Mouse (Mus musculus): ENCODE measurements at regions not wholly inside any gene's neighbourhood (a gene's known extent, or its start where the extent isn't known, plus 50 kb on each side); places are given as distances from the start of the nearest gene placed in this dataset.

DNA sequence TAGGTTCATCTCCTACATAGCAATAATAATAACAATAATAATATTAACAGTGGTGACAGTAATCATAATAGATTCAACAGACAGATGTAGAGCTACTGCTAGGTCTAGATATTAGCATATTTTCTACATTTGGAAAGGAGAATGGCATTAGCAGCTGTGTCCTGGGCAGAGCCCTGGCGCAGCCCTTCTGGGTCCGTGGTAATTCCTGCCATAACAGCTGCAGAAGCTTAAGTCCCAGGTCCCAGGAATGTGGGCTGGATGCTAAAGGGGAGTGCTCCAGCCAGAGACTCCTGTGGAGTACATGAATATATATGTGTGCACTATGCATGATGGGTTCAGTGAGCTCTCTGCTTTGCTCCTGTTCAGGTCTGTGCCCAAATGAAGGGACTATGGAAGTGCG is 262.7 kb upstream of the Hs6st1 start:
- no peak for DNase-seq

- no peak for DNase-seq
Measured at GRCm38 (mm10) chr1:35806329-35806728, 261.9 kb upstream of the Hs6st1 start.

DNA sequence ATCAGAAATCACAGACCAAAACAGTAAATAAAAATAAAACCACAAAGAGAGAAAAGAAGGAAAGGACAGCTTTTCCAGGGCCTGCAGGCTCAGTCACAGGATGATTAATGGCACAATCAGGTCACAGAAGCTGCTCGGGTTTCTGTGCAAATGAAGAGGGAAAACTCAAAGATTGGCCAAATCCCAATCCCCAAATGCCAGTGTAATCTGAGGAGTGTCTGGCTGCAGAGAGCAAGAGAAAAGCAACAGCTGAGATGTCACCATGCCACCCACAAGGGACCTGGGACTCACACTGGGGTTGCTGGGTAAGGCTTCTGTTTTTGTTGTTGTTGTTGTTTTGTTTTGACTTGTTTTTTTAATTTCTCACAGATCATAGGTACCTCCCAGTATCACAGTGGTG is 261.5 kb upstream of the Hs6st1 start:
- DNase-seq: no peak

DNA sequence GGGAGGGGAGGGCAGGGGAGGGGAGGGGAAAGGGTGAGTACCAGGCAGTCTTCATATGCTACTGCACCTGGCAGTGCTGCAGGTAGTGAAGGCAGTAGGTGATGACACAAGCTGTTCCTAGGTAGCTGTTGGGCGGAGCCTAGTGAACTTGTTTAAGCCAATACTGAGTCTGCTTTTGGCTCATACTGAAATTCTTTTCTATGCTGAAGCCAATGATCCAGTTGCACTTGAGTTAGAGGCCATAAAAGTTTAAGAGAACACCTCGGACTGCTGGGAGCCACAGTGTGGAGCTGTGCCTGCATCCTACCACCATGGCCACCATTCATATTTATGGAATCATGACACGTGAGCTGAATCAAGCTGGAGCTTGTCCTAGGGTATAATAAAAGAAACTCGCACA is 259.3 kb upstream of the Hs6st1 start:
- DNase-seq: peak; percentile 17

DNA sequence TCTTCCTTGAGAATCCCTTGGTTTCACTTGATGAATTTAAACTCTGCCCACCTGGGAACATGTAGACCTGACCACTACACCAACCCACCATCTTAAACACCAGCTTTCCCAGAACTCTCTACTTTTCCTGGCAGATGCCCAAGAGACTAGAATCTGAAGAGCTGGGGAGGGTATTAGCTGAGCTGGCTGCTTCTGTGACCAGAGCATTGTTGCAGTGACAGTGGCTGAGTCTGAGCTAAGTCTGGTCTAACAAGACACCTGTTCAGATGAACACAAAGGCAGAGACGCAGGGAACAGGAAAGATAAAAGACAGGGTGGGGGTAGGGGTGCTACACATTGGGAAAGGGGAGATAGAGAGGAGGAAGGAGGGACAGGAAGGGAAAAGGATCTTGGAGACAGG is 258.9 kb upstream of the Hs6st1 start:
- DNase-seq: no peak

DNA sequence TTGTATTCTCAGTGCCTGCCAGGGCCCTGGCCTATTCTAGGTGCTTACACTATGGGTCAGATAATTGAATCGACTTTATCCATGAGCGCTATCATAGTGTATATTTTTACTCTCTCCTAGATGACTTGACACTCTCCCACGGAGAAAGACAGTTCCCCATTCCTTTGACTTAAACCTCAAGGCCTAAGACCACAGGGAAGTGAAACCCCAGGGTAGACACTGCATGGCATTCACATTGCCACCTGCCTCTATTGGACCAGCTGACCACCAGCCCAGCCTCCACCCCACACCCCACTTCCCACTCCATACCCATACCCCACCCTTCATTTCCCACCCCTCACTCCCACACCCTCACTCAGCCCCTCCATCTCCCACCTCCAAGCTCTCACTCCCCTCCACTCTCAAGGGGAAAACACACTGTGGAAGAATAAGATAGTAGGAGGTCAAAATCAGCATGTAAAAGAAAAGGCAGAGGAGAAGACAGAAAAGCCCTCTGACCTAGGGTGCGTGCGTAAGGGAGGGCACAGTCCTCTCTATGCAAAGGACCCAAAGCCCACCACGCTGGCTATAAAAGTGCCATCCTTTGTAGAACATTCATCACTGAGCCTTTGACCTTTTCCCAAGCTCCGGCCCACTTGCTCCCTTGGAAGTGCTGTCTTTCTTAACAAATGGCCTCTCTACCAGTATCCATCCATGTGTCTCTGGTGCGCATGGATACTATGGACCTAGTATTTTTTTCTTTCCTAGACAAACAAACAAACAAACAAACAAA is 257.4 kb upstream of the Hs6st1 start:
- DNase-seq: no peak

DNA sequence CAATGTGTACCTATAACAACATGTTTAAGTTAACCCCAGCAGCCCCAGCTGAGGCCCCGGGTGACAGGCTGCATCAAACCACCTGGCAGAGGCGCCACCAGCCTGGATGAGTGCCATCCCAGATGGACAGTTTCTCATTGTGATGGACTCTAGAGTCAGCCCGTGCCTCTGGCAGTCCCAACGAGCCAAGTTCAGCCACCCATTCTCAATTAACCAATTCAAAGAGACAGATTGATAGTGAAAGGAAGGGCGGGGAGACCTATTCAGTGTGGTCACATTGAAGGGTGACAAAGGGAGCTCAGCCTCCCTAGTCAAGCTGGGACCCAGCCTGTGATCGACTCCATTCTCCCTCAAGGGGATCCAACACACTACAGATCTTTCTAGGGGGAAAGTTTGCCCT is 256.8 kb upstream of the Hs6st1 start:
- no peak for DNase-seq

- DNase-seq: no peak
Measured at GRCm38 (mm10) chr1:35811795-35812194, 256.4 kb upstream of the Hs6st1 start.

DNA sequence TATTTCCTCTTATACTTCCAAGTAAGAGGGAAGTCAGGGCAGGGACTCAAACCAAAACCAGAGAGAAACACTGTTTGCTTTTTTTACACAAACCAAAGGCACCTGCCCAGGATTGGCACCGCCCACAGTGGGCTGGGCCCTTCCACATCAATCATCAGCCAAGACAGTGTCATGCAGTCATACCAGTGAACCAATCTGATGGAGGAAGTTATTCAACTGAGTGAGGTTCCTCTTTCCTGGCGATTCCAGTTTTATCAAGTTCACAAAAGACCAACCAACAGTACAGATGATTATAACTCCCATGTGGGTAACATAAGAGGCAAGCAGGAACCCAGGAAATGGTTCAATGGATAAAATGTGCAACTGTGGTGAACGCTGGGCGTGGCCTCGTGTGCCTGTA is 254.6 kb upstream of the Hs6st1 start:
- DNase-seq: peak; percentile 17

DNA sequence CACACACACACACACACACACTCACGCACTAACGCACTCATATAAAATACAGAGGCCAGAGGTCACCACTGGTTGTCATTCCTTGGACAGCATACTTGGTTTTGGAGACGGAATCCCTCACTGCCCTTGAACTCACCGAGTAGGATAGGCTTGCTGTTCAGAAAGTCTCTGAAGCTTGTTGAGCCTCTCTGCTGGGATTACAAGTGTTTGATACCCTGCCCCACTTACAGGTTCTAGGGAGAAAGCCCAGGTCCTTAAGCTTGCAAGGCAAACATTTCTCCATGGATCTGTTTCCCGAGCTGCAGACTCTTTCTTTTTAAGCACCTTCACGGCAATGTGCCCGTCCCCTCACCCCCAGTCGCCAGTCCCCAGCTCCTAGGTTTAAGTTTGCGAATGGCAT is 254.0 kb upstream of the Hs6st1 start:
- DNase-seq: no peak

DNA sequence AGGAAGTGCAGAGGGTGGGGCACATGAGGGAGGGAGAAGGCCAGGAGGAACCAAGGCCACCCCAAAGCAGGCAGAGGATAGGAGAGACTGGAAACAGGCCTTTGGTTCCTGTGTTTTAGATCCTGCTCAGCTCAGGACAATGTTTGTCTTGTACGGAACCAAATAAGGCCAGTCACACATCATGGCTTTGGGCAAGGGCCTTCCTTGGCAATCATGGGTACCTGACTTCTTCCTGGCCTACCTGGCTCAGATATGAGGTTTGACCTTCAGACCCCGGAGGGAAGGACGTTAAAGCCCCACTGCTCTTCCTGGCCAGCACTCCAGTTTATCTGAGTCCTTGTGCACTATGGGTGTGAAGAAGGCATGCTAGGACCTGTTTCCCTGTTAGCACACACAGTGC is 253.4 kb upstream of the Hs6st1 start:
- no peak for DNase-seq

- DNase-seq: no peak
Measured at GRCm38 (mm10) chr1:35821791-35822190, 246.4 kb upstream of the Hs6st1 start.

GRCm38 (mm10) chr1:35822376-35823202 is 245.6 kb upstream of the Hs6st1 start:
- DNase-seq: no peak

GRCm38 (mm10) chr1:35823496-35823895 is 244.7 kb upstream of the Hs6st1 start:
- no peak for DNase-seq

- DNase-seq: no peak
Measured at GRCm38 (mm10) chr1:35823981-35824880, 244.0 kb upstream of the Hs6st1 start.

DNA sequence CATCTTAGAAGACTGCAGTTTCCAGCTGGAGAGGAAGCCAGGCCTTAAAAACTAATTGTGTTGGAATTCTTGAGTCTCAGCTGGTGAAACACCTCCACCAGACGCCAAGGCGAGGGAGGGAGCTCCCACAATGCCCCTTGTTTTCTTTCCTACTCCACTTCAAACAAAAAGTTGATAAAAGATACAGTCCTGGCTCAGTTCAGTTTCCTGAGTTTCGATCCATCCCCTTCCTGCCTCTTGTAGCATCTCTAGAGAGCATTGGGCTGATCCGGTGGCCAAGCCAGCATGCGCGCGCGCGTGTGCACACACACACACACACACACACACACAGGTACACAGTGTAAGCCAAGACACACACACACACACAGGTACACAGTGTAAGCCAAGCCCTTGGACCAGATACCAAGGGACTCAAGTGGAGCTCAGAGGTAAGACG is 242.7 kb upstream of the Hs6st1 start:
- DNase-seq: no peak

GRCm38 (mm10) chr1:35826575-35827114 is 241.6 kb upstream of the Hs6st1 start:
- no peak for DNase-seq

DNA sequence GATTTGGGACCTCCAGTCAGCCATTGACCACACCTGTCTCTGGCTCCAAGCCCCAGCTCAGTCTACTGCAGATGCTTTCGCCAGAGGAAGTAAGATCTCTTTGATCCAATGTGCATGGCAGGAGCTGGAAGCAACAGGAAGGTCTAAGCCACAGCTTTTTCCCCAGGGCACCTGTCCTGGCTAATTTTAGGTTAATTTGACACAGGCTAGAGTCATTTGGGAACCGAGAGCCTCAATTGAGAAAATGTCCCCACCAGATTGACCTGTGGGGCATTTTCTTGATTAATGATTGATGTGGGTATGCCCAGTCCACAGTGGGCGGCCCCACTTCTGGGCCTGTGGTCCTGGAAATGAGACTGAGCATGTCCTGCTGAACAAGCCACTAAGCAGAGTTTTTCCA is 240.7 kb upstream of the Hs6st1 start:
- no peak for DNase-seq

DNA sequence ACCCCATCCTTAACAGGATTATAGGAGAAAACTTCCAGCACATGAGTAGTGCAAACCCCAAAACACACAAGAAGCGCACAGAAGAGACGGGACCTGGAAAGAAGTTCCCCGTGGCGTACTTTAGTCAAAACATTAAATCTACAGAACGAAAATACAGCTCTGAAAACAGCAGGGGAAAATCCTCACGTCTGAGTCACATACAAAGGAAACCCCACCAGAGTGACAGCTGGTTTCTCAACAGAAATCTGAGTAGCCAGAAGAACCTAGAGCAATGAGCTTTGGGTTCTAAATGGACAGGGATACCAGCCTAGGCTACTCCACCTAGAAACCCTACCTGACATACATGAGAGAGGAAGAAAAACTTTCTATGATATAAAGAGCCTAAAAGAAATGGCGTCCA is 234.0 kb upstream of the Hs6st1 start:
- no peak for DNase-seq

GRCm38 (mm10) chr1:35836552-35836951 is 231.6 kb upstream of the Hs6st1 start:
- no peak for DNase-seq

GRCm38 (mm10) chr1:35838625-35839024 is 229.6 kb upstream of the Hs6st1 start:
- no peak for DNase-seq

GRCm38 (mm10) chr1:35839446-35839845 is 228.8 kb upstream of the Hs6st1 start:
- DNase-seq: peak; percentile 26

DNA sequence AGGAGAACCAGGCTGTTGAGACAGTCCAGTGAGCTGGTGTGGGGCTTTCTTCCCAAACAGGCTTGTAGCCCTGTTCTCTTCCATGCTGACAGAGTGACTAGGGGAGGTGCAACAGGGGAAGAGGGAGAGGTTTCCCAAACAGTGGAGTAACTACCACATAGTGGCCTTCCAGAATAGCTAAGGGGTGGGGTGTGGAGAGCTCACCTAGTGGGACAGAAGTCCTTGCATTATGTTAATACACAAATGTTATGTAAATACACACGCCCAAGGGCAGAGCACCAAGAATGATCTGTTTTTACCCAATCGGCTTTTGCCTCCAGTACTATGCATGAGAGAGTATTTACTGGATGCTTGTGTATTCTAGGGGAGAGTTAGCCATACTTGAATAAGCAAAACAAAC is 226.6 kb upstream of the Hs6st1 start:
- DNase-seq: no peak
